Mouse (Mus musculus): Measurements from ENCODE around the gene Bicra. TPM values are rescaled to one million over a fixed set of nuclear protein-coding genes. Genes with fewer than 3 reads are reported as not detected.
A peak's percentile ranks its signal among the peaks of the same experiment; 100 is the strongest.

The Bicra gene
- polyA plus RNA-seq, 1 experiment from 2014 or later, result 11.6 TPM

DNA sequence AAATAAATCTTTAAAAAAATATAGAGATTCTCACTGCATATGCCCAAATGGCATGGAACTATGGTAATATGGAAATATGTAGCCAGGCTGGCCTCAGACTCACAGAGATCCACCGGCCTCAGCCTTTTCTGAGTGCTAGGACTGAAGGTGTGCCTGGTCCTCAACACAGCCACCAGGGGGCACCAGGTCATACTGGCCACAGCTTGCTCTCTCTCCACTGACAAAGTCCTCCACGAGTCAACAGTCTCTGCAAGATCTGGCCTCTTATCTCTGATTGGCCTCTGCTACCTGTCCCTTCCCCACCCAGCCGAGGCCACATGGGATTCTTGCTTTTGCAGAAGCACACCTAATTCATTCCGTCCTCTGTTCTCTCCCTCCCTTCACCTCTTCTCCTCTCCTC, 117.8 kb downstream of the Bicra start:
- WGBS, result 54% methylated on average over 4 of the region's 4 CpGs
- Histone ChIP-seq H3K4me3 (ENCODE audit: low read depth, low read length) (no peak overlapping the region), H3K27ac (ENCODE audit: low read depth, low read length) (no peak overlapping the region), H3K27me3 (ENCODE audit: control insufficient read depth, insufficient read depth, low read length) (no peaks in the 10 kb centered on the region), H3K4me1 (replicated peaks; ENCODE audit: control insufficient read depth, insufficient read depth, low read length) (no peaks in the 10 kb centered on the region), H3K9me3 (ENCODE audit: control insufficient read depth, low read length) (no peaks in the 10 kb centered on the region), H3K9ac (ENCODE audit: low read length) (no peak overlapping the region), H3K4me2 (ENCODE audit: low read depth, low read length, severe bottlenecking) (no peak overlapping the region), H3K36me3 (ENCODE audit: control insufficient read depth, insufficient read depth, low read length) (no peaks in the 10 kb centered on the region)
- DNase-seq (ENCODE audit: low spot score), result peak; percentile 70
- ATAC-seq (replicated peaks; ENCODE audit: low FRiP score), result peak; percentile 49; the same call in 1 of the 2 replicates

GRCm38 (mm10) chr7:15922220-15922773, 125.4 kb downstream of the Bicra start, which contains the start of gene Selenow:
Gene Selenow (minus strand): TSS chr7:15922402.
- ATAC-seq (replicated peaks; ENCODE audit: low FRiP score) (peak; percentile 94), DNase-seq (ENCODE audit: low spot score) (peak; percentile 94)
- Histone ChIP-seq H3K4me2 (ENCODE audit: low read depth, low read length, severe bottlenecking) (peak within 1 kb of the TSS; percentile 72), H3K9me3 (ENCODE audit: control insufficient read depth, low read length) (no peaks in the 10 kb centered on the region), H3K4me1 (replicated peaks; ENCODE audit: control insufficient read depth, insufficient read depth, low read length) (peaks cover 12% of the 10 kb centered on the region), H3K27me3 (ENCODE audit: control insufficient read depth, insufficient read depth, low read length) (no peaks in the 10 kb centered on the region), H3K4me3 (ENCODE audit: low read depth, low read length) (peak within 1 kb of the TSS; percentile 61), H3K9ac (ENCODE audit: low read length) (peak within 1 kb of the TSS; percentile 81), H3K36me3 (ENCODE audit: control insufficient read depth, insufficient read depth, low read length) (peaks cover 11% of the 10 kb centered on the region), H3K27ac (ENCODE audit: low read depth, low read length) (peak within 1 kb of the TSS; percentile 63)
- under 1% methylated on average over 33 of the region's 33 CpGs for WGBS

- no peaks in the 10 kb centered on the region for H3K27me3 ChIP-seq (ENCODE audit: control insufficient read depth, insufficient read depth, low read length)
- H3K4me3 ChIP-seq (ENCODE audit: low read depth, low read length), result peak overlapping the region; percentile 61
- peak overlapping the region; percentile 63; the same call in 1 of the 2 replicates for H3K27ac ChIP-seq (ENCODE audit: low read depth, low read length)
- H3K36me3 ChIP-seq (ENCODE audit: control insufficient read depth, insufficient read depth, low read length), result peaks cover 11% of the 10 kb centered on the region
- H3K9me3 ChIP-seq (ENCODE audit: control insufficient read depth, low read length), result no peaks in the 10 kb centered on the region
- H3K4me2 ChIP-seq (ENCODE audit: low read depth, low read length, severe bottlenecking), result peak overlapping the region; percentile 72
- ATAC-seq (replicated peaks; ENCODE audit: low FRiP score) (peak; percentile 55), DNase-seq (ENCODE audit: low spot score) (peak; percentile 78)
- 2% methylated on average over 10 of the region's 10 CpGs for WGBS
- H3K9ac ChIP-seq (ENCODE audit: low read length), result peak overlapping the region; percentile 81
- peaks cover 12% of the 10 kb centered on the region for H3K4me1 ChIP-seq (replicated peaks; ENCODE audit: control insufficient read depth, insufficient read depth, low read length)
These were observed 125.9 kb downstream of the Bicra start for GRCm38 (mm10) chr7:15921796-15922195.

Other genes with a start within 250 kb of the Bicra start
- not detected in 2 replicates for gene Obox6, start 208.2 kb downstream of the Bicra start, polyA plus RNA-seq (2014; fragmentation: Nextera tagmentation; extraction: Ambion mirVana)
- not detected in 2 replicates for gene Crx, start 168.0 kb downstream of the Bicra start, polyA plus RNA-seq (2014; fragmentation: Nextera tagmentation; extraction: Ambion mirVana)
- gene Crxos, start 165.3 kb downstream of the Bicra start, polyA plus RNA-seq (2014; fragmentation: Nextera tagmentation; extraction: Ambion mirVana), result not detected in 2 replicates
- gene Selenow, start 125.5 kb downstream of the Bicra start, polyA plus RNA-seq (2014; fragmentation: Nextera tagmentation; extraction: Ambion mirVana), result 944 and 965 TPM in 2 replicates
- 169 and 174 TPM in 2 replicates for gene Nop53, start 101.8 kb downstream of the Bicra start, polyA plus RNA-seq (2014; fragmentation: Nextera tagmentation; extraction: Ambion mirVana)
- gene Ehd2, start 80.4 kb downstream of the Bicra start, polyA plus RNA-seq (2014; fragmentation: Nextera tagmentation; extraction: Ambion mirVana), result 10.4 and 11.3 TPM in 2 replicates
- gene Zfp541, start 13.9 kb upstream of the Bicra start, polyA plus RNA-seq (2014; fragmentation: Nextera tagmentation; extraction: Ambion mirVana), result not detected in 2 replicates
- 156 and 167 TPM in 2 replicates for gene Napa, start 50.5 kb upstream of the Bicra start, polyA plus RNA-seq (2014; fragmentation: Nextera tagmentation; extraction: Ambion mirVana)
- gene Kptn, start 72.0 kb upstream of the Bicra start, polyA plus RNA-seq (2014; fragmentation: Nextera tagmentation; extraction: Ambion mirVana), result 19.7 and 22.5 TPM in 2 replicates
- gene Slc8a2, start 81.9 kb upstream of the Bicra start, polyA plus RNA-seq (2014; fragmentation: Nextera tagmentation; extraction: Ambion mirVana), result 0.36 and 0.88 TPM in 2 replicates
- 77.8 and 79.7 TPM in 2 replicates for gene Meis3, start 127.2 kb upstream of the Bicra start, polyA plus RNA-seq (2014; fragmentation: Nextera tagmentation; extraction: Ambion mirVana)
- 14.3 and 16.4 TPM in 2 replicates for gene Dhx34, start 174.1 kb upstream of the Bicra start, polyA plus RNA-seq (2014; fragmentation: Nextera tagmentation; extraction: Ambion mirVana)
- gene C5ar2, start 196.2 kb upstream of the Bicra start, polyA plus RNA-seq (2014; fragmentation: Nextera tagmentation; extraction: Ambion mirVana), result 0.12 and 0.25 TPM in 2 replicates
- gene C5ar1, start 211.6 kb upstream of the Bicra start, polyA plus RNA-seq (2014; fragmentation: Nextera tagmentation; extraction: Ambion mirVana), result 0.76 and 1.1 TPM in 2 replicates
- gene Inafm1, start 225.7 kb upstream of the Bicra start, polyA plus RNA-seq (2014; fragmentation: Nextera tagmentation; extraction: Ambion mirVana), result 10.9 and 11.6 TPM in 2 replicates
- 22.3 and 32.2 TPM in 2 replicates for gene Ccdc9, start 238.9 kb upstream of the Bicra start, polyA plus RNA-seq (2014; fragmentation: Nextera tagmentation; extraction: Ambion mirVana)

Data from forebrain, embryonic 11.5 days (tissue).